Comparison of ENCODE assay signal across 8 mouse cellular contexts in genomic region chr12:76954698-76955423, GRCm38 (mm10). TPM values are rescaled to one million over a fixed set of nuclear protein-coding genes. Genes with fewer than 3 reads are reported as not detected.
DNase-seq lines count a peak whose midpoint lies in the region; ATAC-seq lines count a peak whose summit lies in the region.

No protein-coding gene starts in this region.

- WGBS in hindbrain, embryonic 14.5 days: 71% methylated on average over 10 of the region's 10 CpGs
- WGBS in hindbrain, embryonic 10.5 days: 89% methylated on average over 10 of the region's 10 CpGs

- H3K4me1 ChIP-seq in hindbrain, embryonic 14.5 days (replicated peaks; ENCODE audit: control insufficient read depth, insufficient read depth, low read length): peaks cover 6% of the 10 kb centered on the region; the same call in 1 of the 2 replicates
- no peaks in the 10 kb centered on the region for H3K4me1 ChIP-seq in hindbrain, embryonic 10.5 days (replicated peaks)

- H3K27ac ChIP-seq in hindbrain, embryonic 14.5 days: peak overlapping the region; percentile 10; the same call in 1 of the 2 replicates
- no peak overlapping the region for H3K27ac ChIP-seq in hindbrain, embryonic 10.5 days

- no peaks in the 10 kb centered on the region for H3K27me3 ChIP-seq in hindbrain, embryonic 14.5 days (ENCODE audit: control insufficient read depth, insufficient read depth, low read length)
- H3K27me3 ChIP-seq in hindbrain, embryonic 10.5 days (ENCODE audit: insufficient read depth, poor library complexity, severe bottlenecking): no peaks in the 10 kb centered on the region

- no peak overlapping the region for H3K4me2 ChIP-seq in hindbrain, embryonic 14.5 days (replicated peaks)

- H3K9ac ChIP-seq in hindbrain, embryonic 14.5 days: no peak overlapping the region

- DNase-seq in hindbrain, embryonic 14.5 days (ENCODE audit: low spot score): peak; percentile 67
- DNase-seq in hindbrain, embryonic 10.5 days (ENCODE audit: low spot score): no peak
- DNase-seq in cerebellum, adult 9-10 months: peak; percentile 94
- DNase-seq in heart, adult 9 months (ENCODE audit: low spot score in 2 of 2): peak; percentile 81 to 90
- peak; percentile 59 to 78 for DNase-seq in layer of hippocampus, adult 18-20 months (ENCODE audit: low spot score in 2 of 2)
- DNase-seq in lung, postnatal 36 days: peak; percentile 83
- DNase-seq in urinary bladder, adult 18-20 months (ENCODE audit: low spot score in 2 of 2): peak; percentile 39 to 70
- DNase-seq in thymus, postnatal 25 days: no peak

- H3K4me3 ChIP-seq in hindbrain, embryonic 14.5 days (replicated peaks; ENCODE audit: low read length): no peak overlapping the region
- no peak overlapping the region for H3K4me3 ChIP-seq in hindbrain, embryonic 10.5 days

- peak; percentile 62; the same call in 1 of the 2 replicates for ATAC-seq in hindbrain, embryonic 14.5 days (ENCODE audit: low FRiP score)

- peaks cover 74% of the 10 kb centered on the region for H3K36me3 ChIP-seq in hindbrain, embryonic 14.5 days (replicated peaks; ENCODE audit: control insufficient read depth, insufficient read depth)
- peaks cover 95% of the 10 kb centered on the region for H3K36me3 ChIP-seq in hindbrain, embryonic 10.5 days

- H3K9me3 ChIP-seq in hindbrain, embryonic 14.5 days (ENCODE audit: control insufficient read depth, low read length): no peaks in the 10 kb centered on the region
- no peaks in the 10 kb centered on the region for H3K9me3 ChIP-seq in hindbrain, embryonic 10.5 days

RNA-seq across cellular contexts. Expression of gene Max, which starts 7.1 kb away (rescaled TPM):
- polyA plus RNA-seq in hindbrain, embryonic 14.5 days (2014; fragmentation: Nextera tagmentation; extraction: Ambion mirVana): 47.6 and 52.9 TPM in 2 replicates
- polyA plus RNA-seq in hindbrain, embryonic 10.5 days (2016; fragmentation: Nextera tagmentation; extraction: Ambion mirVana): 11.4 and 17.1 TPM in 2 replicates
- 10 to 100 TPM; 75.3 to 76.5 TPM for total RNA-seq in layer of hippocampus, adult 18-20 months (2021)

Comparison
In these comparisons a context has a peak if more than half of its experiments do, and no peak if none do; other contexts are left out.
1. DNase-seq: peak in hindbrain, embryonic 14.5 days (single experiment), cerebellum, adult 9-10 months (single experiment), heart, adult 9 months (2 of 2), layer of hippocampus, adult 18-20 months (2 of 2), lung, postnatal 36 days (single experiment) and urinary bladder, adult 18-20 months (2 of 2); none in hindbrain, embryonic 10.5 days (single experiment) and thymus, postnatal 25 days (single experiment).